23 mouse cellular contexts compared by ENCODE assay signal in the genomic region with DNA sequence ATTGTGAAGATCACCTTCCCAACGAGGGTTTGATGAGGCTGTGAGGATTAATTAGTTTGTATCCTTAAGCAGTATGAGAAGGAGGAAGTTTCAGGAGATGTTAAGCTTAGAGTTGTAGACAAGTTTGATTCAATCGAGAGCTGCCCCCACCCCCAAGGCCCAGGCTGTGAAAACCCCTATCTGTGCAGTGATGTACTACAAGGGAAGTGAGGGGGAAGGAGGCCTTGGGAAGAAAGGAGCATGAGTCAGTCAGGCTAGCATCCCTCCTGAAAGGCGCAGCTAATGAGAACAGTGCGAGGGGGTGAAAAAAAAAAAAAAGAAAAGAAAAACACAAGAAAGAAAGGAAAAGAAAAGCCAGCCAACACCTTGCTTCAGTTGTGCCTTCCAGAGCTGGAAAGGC. TPM values are rescaled to one million over a fixed set of nuclear protein-coding genes. Genes with fewer than 3 reads are reported as not detected.
A peak's percentile ranks its signal among the peaks of the same experiment; 100 is the strongest.
DNase-seq lines count a peak whose midpoint lies in the region; ATAC-seq lines count a peak whose summit lies in the region.
"Had no signal": no experiment of that assay in that cellular context is flagged by ENCODE, and none has a peak within 500 bp of the region (broad histone marks: within the 10 kb centered on the region; RNA-seq: fewer than 3 reads in every experiment).

No protein-coding gene starts in this region.

- 0 out of 2 replicates have a peak overlapping the region, but pooled peaks have one; percentile 23 for H3K9ac ChIP-seq in midbrain, embryonic 13.5 days (replicated peaks)
- H3K9ac ChIP-seq in midbrain, embryonic 14.5 days (replicated peaks; ENCODE audit: low read length) = no peak overlapping the region
- H3K9ac ChIP-seq: embryonic facial prominence, embryonic 13.5 days; heart, embryonic 15.5 days; neural tube, embryonic 13.5 days; stomach, embryonic 15.5 days had no signal

- WGBS in midbrain, embryonic 13.5 days = 32% methylated on average over 4 of the region's 4 CpGs
- WGBS in midbrain, embryonic 14.5 days = 40% methylated on average over 4 of the region's 4 CpGs

- DNase-seq in frontal cortex, adult 2 months (ENCODE audit: extremely low spot score in 1 of 2, low spot score in 1 of 2) = no peak
- DNase-seq in midbrain, embryonic 14.5 days = no peak
- peak; percentile 26 for DNase-seq in NIH3T3 (ENCODE audit: low read depth)
- DNase-seq in naive thymus-derived CD4-positive, alpha-beta T cell, adult 2 months (ENCODE audit: low read depth) = peak; percentile 22
- DNase-seq in c-Kit-positive CD71-positive TER-119-positive erythroid progenitor cells, embryonic 14.5 days (ENCODE audit: low spot score) = no peak
- DNase-seq: adrenal gland, postnatal 36 days; cerebellum, postnatal 10 days; gastrocnemius, postnatal 25 days; heart, postnatal 4 days; kidney, adult 2 months; kidney, postnatal 10 days; lung, adult 2 months; lung, postnatal 4 days; thymus, adult 2 months had no signal

- no peak overlapping the region for H3K27ac ChIP-seq in midbrain, embryonic 13.5 days
- no peak overlapping the region for H3K27ac ChIP-seq in midbrain, embryonic 14.5 days (replicated peaks; ENCODE audit: low read depth, low read length)
- H3K27ac ChIP-seq: embryonic facial prominence, embryonic 13.5 days; heart, embryonic 15.5 days; neural tube, embryonic 13.5 days; stomach, embryonic 15.5 days had no signal

- H3K4me2 ChIP-seq in midbrain, embryonic 13.5 days (replicated peaks) = no peak overlapping the region
- H3K4me2 ChIP-seq in midbrain, embryonic 14.5 days (ENCODE audit: low read length) = no peak overlapping the region
- H3K4me2 ChIP-seq: embryonic facial prominence, embryonic 13.5 days; heart, embryonic 15.5 days; liver, embryonic 11.5 days; neural tube, embryonic 13.5 days; stomach, embryonic 15.5 days had no signal

- peak; percentile 72 for ATAC-seq in frontal cortex, adult (ENCODE audit: low TSS enrichment)
- ATAC-seq in midbrain, embryonic 13.5 days = no peak
- no peak for ATAC-seq in midbrain, embryonic 14.5 days (ENCODE audit: low FRiP score, low TSS enrichment)
- ATAC-seq: hindbrain, embryonic 16.5 days had no signal

- peaks cover 14% of the 10 kb centered on the region for H3K27me3 ChIP-seq in midbrain, embryonic 13.5 days
- H3K27me3 ChIP-seq in midbrain, embryonic 14.5 days (ENCODE audit: control insufficient read depth, insufficient read depth, low read length) = peaks cover 12% of the 10 kb centered on the region; the same call in 1 of the 2 replicates
- H3K27me3 ChIP-seq: embryonic facial prominence, embryonic 13.5 days had no signal

- H3K36me3 ChIP-seq in midbrain, embryonic 13.5 days = no peaks in the 10 kb centered on the region
- no peaks in the 10 kb centered on the region for H3K36me3 ChIP-seq in midbrain, embryonic 14.5 days (ENCODE audit: control insufficient read depth, insufficient read depth, low read length)
- H3K36me3 ChIP-seq: embryonic facial prominence, embryonic 13.5 days; heart, embryonic 15.5 days; neural tube, embryonic 13.5 days; stomach, embryonic 15.5 days had no signal

- H3K9me3 ChIP-seq in midbrain, embryonic 13.5 days = no peaks in the 10 kb centered on the region
- H3K9me3 ChIP-seq in midbrain, embryonic 14.5 days (ENCODE audit: control insufficient read depth, low read length) = no peaks in the 10 kb centered on the region
- H3K9me3 ChIP-seq: embryonic facial prominence, embryonic 13.5 days; heart, embryonic 15.5 days; neural tube, embryonic 13.5 days; stomach, embryonic 15.5 days had no signal

- no peak overlapping the region for H3K4me3 ChIP-seq in midbrain, embryonic 13.5 days (replicated peaks)
- H3K4me3 ChIP-seq in midbrain, embryonic 14.5 days (replicated peaks; ENCODE audit: low read depth, low read length) = no peak overlapping the region
- H3K4me3 ChIP-seq: embryonic facial prominence, embryonic 13.5 days; heart, embryonic 15.5 days; neural tube, embryonic 13.5 days; stomach, embryonic 15.5 days had no signal

- H3K4me1 ChIP-seq in midbrain, embryonic 13.5 days (replicated peaks) = peaks cover 29% of the 10 kb centered on the region
- H3K4me1 ChIP-seq in midbrain, embryonic 14.5 days (ENCODE audit: control insufficient read depth, insufficient read depth, low read length) = peaks cover 17% of the 10 kb centered on the region

RNA-seq across cellular contexts. Expression of a gene that starts 5.8 kb away (rescaled TPM):
- 38.0 and 43.9 TPM in 2 replicates for polyA plus RNA-seq in frontal cortex, adult 2 months (2012; rRNA removed)
- polyA plus RNA-seq in midbrain, embryonic 13.5 days (2015; fragmentation: Nextera tagmentation; extraction: Ambion mirVana) = 19.2 and 27.0 TPM in 2 replicates
- polyA plus RNA-seq in midbrain, embryonic 14.5 days (2014; fragmentation: Nextera tagmentation; extraction: Ambion mirVana) = 38.4 and 43.3 TPM in 2 replicates
- polyA plus RNA-seq: C2C12 had no signal

Comparison
In these comparisons a context has a peak if more than half of its experiments do, and no peak if none do; other contexts are left out.
1. DNase-seq: peak in NIH3T3 (single experiment) and naive thymus-derived CD4-positive, alpha-beta T cell, adult 2 months (single experiment); none in frontal cortex, adult 2 months (0 of 2), midbrain, embryonic 14.5 days (single experiment) and c-Kit-positive CD71-positive TER-119-positive erythroid progenitor cells, embryonic 14.5 days (single experiment).